In genomic region chr1:183424100-183424499, GRCm38 (mm10) we compare ENCODE assay signal across 18 mouse cellular contexts. TPM values are rescaled to one million over a fixed set of nuclear protein-coding genes. Genes with fewer than 3 reads are reported as not detected.
A peak's percentile ranks its signal among the peaks of the same experiment; 100 is the strongest.
DNase-seq lines count a peak whose midpoint lies in the region; TF ChIP-seq lines count a peak whose summit lies in the region.
"Had no signal": no experiment of that assay in that cellular context is flagged by ENCODE, and none has a peak within 500 bp of the region (broad histone marks: within the 10 kb centered on the region; RNA-seq: fewer than 3 reads in every experiment).

No protein-coding gene starts in this region.

- H3K4me3 ChIP-seq in left cerebral cortex, adult 2 months = no peak overlapping the region
- H3K4me3 ChIP-seq: embryonic facial prominence, embryonic 10.5 days had no signal

- no peak overlapping the region for H3K27ac ChIP-seq in left cerebral cortex, adult 2 months
- H3K27ac ChIP-seq: embryonic facial prominence, embryonic 10.5 days had no signal

- DNase-seq in left cerebral cortex, adult 2 months (ENCODE audit: extremely low spot score in 1 of 2, low spot score in 2 of 2) = no peak
- DNase-seq in left cerebral cortex, postnatal 36 days (ENCODE audit: low spot score in 2 of 2) = no peak
- DNase-seq in A20 (ENCODE audit: low read depth, low spot score) (peak; percentile 29), R1 (ENCODE audit: low read depth, low spot score) (peak; percentile 75)
- peak; percentile 6 to 13 for DNase-seq in B cell, adult 2 months
- DNase-seq in embryo, embryonic 10 days (ENCODE audit: low spot score) = no peak
- DNase-seq in embryo, embryonic 9.5 days (ENCODE audit: extremely low spot score) = no peak
- DNase-seq: adrenal gland, postnatal 10 days; cerebellum, adult 11 months; cerebellum, postnatal 14 days; gastrocnemius, postnatal 10 days; kidney, postnatal 14 days; lung, adult 2 months; midbrain, embryonic 14.5 days; retina, postnatal 1 day had no signal

- intact Hi-C loops in left cerebral cortex, adult 2 months (cut with DNase I) = no loop called here
- intact Hi-C loops in left cerebral cortex, postnatal 36 days (cut with DNase I) = no loop called here

- peak; percentile 21 for TF ChIP-seq CTCF in left cerebral cortex, adult 2 months (IDR thresholded peaks at IDR 0.05)

RNA-seq across cellular contexts. Expression of gene Hhipl2, which starts 6.1 kb away (rescaled TPM):
- total RNA-seq in left cerebral cortex, adult 2 months (2021) = under 1 TPM; 0.19 to 0.29 TPM
- under 1 TPM; 0.30 to 0.57 TPM for total RNA-seq in left cerebral cortex, postnatal 36 days (2021)
- total RNA-seq: adrenal gland, postnatal 10 days; heart, adult 8-10 months; megakaryocyte progenitor cell, adult 5-6 weeks had no signal

RNA-seq across cellular contexts. Expression of gene Taf1a, which starts 35.3 kb away (rescaled TPM):
- 10 to 100 TPM; 18.9 to 19.9 TPM for total RNA-seq in left cerebral cortex, adult 2 months (2021)
- total RNA-seq in left cerebral cortex, postnatal 36 days (2021) = 10 to 100 TPM; 11.6 to 21.1 TPM

RNA-seq across cellular contexts. Expression of gene Mia3, which starts 54.7 kb away (rescaled TPM):
- 100 to 1,000 TPM; 236 to 257 TPM for total RNA-seq in left cerebral cortex, adult 2 months (2021)
- total RNA-seq in left cerebral cortex, postnatal 36 days (2021) = 100 to 1,000 TPM; 217 to 225 TPM

Comparison
In these comparisons a context has a peak if more than half of its experiments do, and no peak if none do; other contexts are left out.
1. DNase-seq: peak in A20 (single experiment), B cell, adult 2 months (2 of 2) and R1 (single experiment); none in left cerebral cortex, adult 2 months (0 of 2), left cerebral cortex, postnatal 36 days (0 of 2), embryo, embryonic 10 days (single experiment) and embryo, embryonic 9.5 days (single experiment).